Mouse (Mus musculus) kidney, postnatal 25 days (tissue): ENCODE measurements around the gene Snapin.

Experiments used
- DNase-seq, 2 experiments: peaks; one replicate each; pipeline ENCODE4 v3.0.0; 2021; ENCODE audit warnings: mixed read lengths in 2 of 2

Gene Snapin

GRCm38 (mm10) chr3:90490696-90491256 lies at the start of gene Snapin:
TSS of gene Snapin (minus strand) at chr3:90491033.
- peak; percentile 97 for DNase-seq

GRCm38 (mm10) chr3:90537905-90538296 lies 47.1 kb upstream of the Snapin start:
- no peak for DNase-seq

- peak; percentile 83 to 94 for DNase-seq
Observed at GRCm38 (mm10) chr3:90537141-90537904, 46.5 kb upstream of the Snapin start, which contains the start of gene S100a16. TSS of gene S100a16 (plus strand) at chr3:90537254.

- DNase-seq = no peak
Observed at GRCm38 (mm10) chr3:90535446-90535845, 44.6 kb upstream of the Snapin start.

- DNase-seq = no peak
Observed at GRCm38 (mm10) chr3:90531713-90532112, 40.9 kb upstream of the Snapin start.

- no peak for DNase-seq
Observed at GRCm38 (mm10) chr3:90527291-90527873, 36.5 kb upstream of the Snapin start.

GRCm38 (mm10) chr3:90526580-90526979 lies 35.7 kb upstream of the Snapin start, which contains the start of gene S100a14:
TSS of gene S100a14 (plus strand) at chr3:90526856.
- DNase-seq = peak in 1 of 2 experiments; percentile 70

GRCm38 (mm10) chr3:90526076-90526475 lies 35.2 kb upstream of the Snapin start:
- DNase-seq = no peak

- DNase-seq = peak; percentile 55 to 64
Observed at GRCm38 (mm10) chr3:90525421-90525820, 34.6 kb upstream of the Snapin start.

- no peak for DNase-seq
Observed at GRCm38 (mm10) chr3:90517711-90518110, 26.9 kb upstream of the Snapin start.

- no peak for DNase-seq
Observed at GRCm38 (mm10) chr3:90515789-90516188, 25.0 kb upstream of the Snapin start.

- peak; percentile 77 to 78 for DNase-seq
Observed at GRCm38 (mm10) chr3:90515242-90515641, 24.4 kb upstream of the Snapin start.

- peak; percentile 82 to 89 for DNase-seq
Observed at GRCm38 (mm10) chr3:90514691-90515090, 23.9 kb upstream of the Snapin start.

GRCm38 (mm10) chr3:90513796-90514590 lies 23.2 kb upstream of the Snapin start, which contains the start of the genes S100a1 and S100a13:
TSS of gene S100a1 (minus strand) at chr3:90514392.
TSS of gene S100a13 (plus strand) at chr3:90514435.
- DNase-seq = peak; percentile 85 to 95

GRCm38 (mm10) chr3:90512948-90513642 lies 22.3 kb upstream of the Snapin start:
- no peak for DNase-seq

- no peak for DNase-seq
Observed at GRCm38 (mm10) chr3:90512276-90512675, 21.4 kb upstream of the Snapin start.

GRCm38 (mm10) chr3:90509747-90510123 lies 18.9 kb upstream of the Snapin start:
- no peak for DNase-seq

- peak; percentile 100 for DNase-seq
Observed at GRCm38 (mm10) chr3:90508950-90509746, 18.3 kb upstream of the Snapin start, which contains the start of gene Chtop. TSS of gene Chtop (minus strand) at chr3:90509498.

- DNase-seq = no peak
Observed at GRCm38 (mm10) chr3:90508287-90508949, 17.6 kb upstream of the Snapin start.

- DNase-seq = no peak
Observed at GRCm38 (mm10) chr3:90506362-90506761, 15.5 kb upstream of the Snapin start.

- no peak for DNase-seq
Observed at GRCm38 (mm10) chr3:90505216-90505615, 14.4 kb upstream of the Snapin start.
